Mouse (Mus musculus): Measurements from ENCODE around the gene Tspan18. TPM values are rescaled to one million over a fixed set of nuclear protein-coding genes. Genes with fewer than 3 reads are reported as not detected.

The Tspan18 gene
- total and polyA plus RNA-seq, 3 experiments, result 48.1 to 156 (median 57.7) TPM

- DNase-seq, result peak; percentile 59
These were observed 71.7 kb downstream of the Tspan18 start for GRCm38 (mm10) chr2:93262291-93263285.

- peak; percentile 71 for DNase-seq
These were observed 72.6 kb downstream of the Tspan18 start for GRCm38 (mm10) chr2:93261521-93262290.

GRCm38 (mm10) chr2:93257634-93258033 is 76.7 kb downstream of the Tspan18 start:
- DNase-seq, result no peak

GRCm38 (mm10) chr2:93256735-93257405 is 77.4 kb downstream of the Tspan18 start:
- DNase-seq, result no peak

- DNase-seq, result peak; percentile 81
These were observed 81.9 kb downstream of the Tspan18 start for GRCm38 (mm10) chr2:93252356-93252755.

- no peak for DNase-seq
These were observed 83.7 kb downstream of the Tspan18 start for GRCm38 (mm10) chr2:93250611-93251010.

GRCm38 (mm10) chr2:93249058-93249457 is 85.2 kb downstream of the Tspan18 start:
- DNase-seq, result no peak

GRCm38 (mm10) chr2:93244090-93244443 is 90.2 kb downstream of the Tspan18 start:
- no peak for DNase-seq

- DNase-seq, result no peak
These were observed 90.7 kb downstream of the Tspan18 start for GRCm38 (mm10) chr2:93243439-93244089.

GRCm38 (mm10) chr2:93242166-93242565 is 92.1 kb downstream of the Tspan18 start:
- no peak for DNase-seq

- peak; percentile 67 for DNase-seq
These were observed 95.4 kb downstream of the Tspan18 start for GRCm38 (mm10) chr2:93238864-93239263.

GRCm38 (mm10) chr2:93237055-93237454 is 97.2 kb downstream of the Tspan18 start:
- peak; percentile 56 for DNase-seq

GRCm38 (mm10) chr2:93232141-93232540 is 102.2 kb downstream of the Tspan18 start:
- peak; percentile 60 for DNase-seq

- DNase-seq, result no peak
These were observed 105.9 kb downstream of the Tspan18 start for GRCm38 (mm10) chr2:93228480-93228824.

GRCm38 (mm10) chr2:93227713-93228479 is 106.4 kb downstream of the Tspan18 start:
- no peak for DNase-seq

- peak; percentile 92 for DNase-seq
These were observed 107.4 kb downstream of the Tspan18 start for GRCm38 (mm10) chr2:93226606-93227595.

- DNase-seq, result peak; percentile 90
These were observed 110.8 kb downstream of the Tspan18 start for GRCm38 (mm10) chr2:93223463-93223862.

GRCm38 (mm10) chr2:93220447-93220846 is 113.9 kb downstream of the Tspan18 start:
- peak; percentile 68 for DNase-seq

- DNase-seq, result no peak
These were observed 114.7 kb downstream of the Tspan18 start for GRCm38 (mm10) chr2:93219576-93219975.
